Mouse (Mus musculus) cerebellum, adult 2 months (tissue): ENCODE results near the gene Smo. TPM values are rescaled to one million over a fixed set of nuclear protein-coding genes. Genes with fewer than 3 reads are reported as not detected.

ENCODE experiments used
- DNase-seq, 2 experiments: peaks; one replicate each; pipeline ENCODE4 v3.0.0; 2021
- H3K27ac ChIP-seq: fragments of 200-500 bp; 2 replicates; pipeline ENCODE4 v1.5.1; 2012; ENCODE audit warnings: low read length, control low read depth, inconsistent platforms; ENCODE audit not compliant: insufficient read depth
- H3K27me3 ChIP-seq: fragments of 200-500 bp; 2 replicates; pipeline ENCODE4 v1.6.1; 2012; ENCODE audit warnings: inconsistent platforms, mild to moderate bottlenecking, low read length, moderate library complexity; ENCODE audit not compliant: control insufficient read depth, insufficient read depth
- H3K4me1 ChIP-seq: fragments of 200-500 bp; 2 replicates; pipeline ENCODE4 v1.6.1; 2011; ENCODE audit warnings: low read length; ENCODE audit not compliant: control insufficient read depth, insufficient read depth
- H3K4me3 ChIP-seq: fragments of 200-500 bp; replicated peaks from 2 replicates; pipeline ENCODE3; 2011; ENCODE audit warnings: mild to moderate bottlenecking, low read depth, low read length, control low read depth; ENCODE audit not compliant: insufficient read depth
- CTCF ChIP-seq: fragments of 200-500 bp; IDR thresholded peaks from 2 replicates; pipeline ENCODE4 v1.5.1; 2011; ENCODE audit warnings: low read depth, mild to moderate bottlenecking, control low read depth, low read length, moderate library complexity, borderline replicate concordance; ENCODE audit not compliant: insufficient read depth
- POLR2A ChIP-seq: fragments of 200-500 bp; IDR thresholded peaks from 2 replicates; pipeline ENCODE4 v1.6.1; 2011; ENCODE audit warnings: low read length, control low read depth, borderline replicate concordance; ENCODE audit not compliant: insufficient read depth
- WGBS: fragments of 180-500 bp; shearing (Covaris S2); methylation state at CpG from one replicate; pipeline ENCODE4 v1.1.7; 2018; 5-methylcytosine and 5-hydroxymethylcytosine counted together
- polyA plus RNA-seq: library from polyadenylated mRNA; depleted of rRNA; stranded (reverse); fragments of >200 nt; gene quantifications from 2 replicates; pipeline ENCODE4 v1.2.3, GENCODE M21; 2012

Smo gene
- polyA plus RNA-seq, 1 experiment = 12.6 TPM

GRCm38 (mm10) chr6:29761282-29761681 is 26.0 kb downstream of the Smo start:
- H3K27ac ChIP-seq = no peak overlapping the region
- TF ChIP-seq POLR2A (no peak), CTCF (no peak)
- no peaks in the 10 kb centered on the region for H3K4me1 ChIP-seq
- H3K27me3 ChIP-seq = no peaks in the 10 kb centered on the region
- DNase-seq = no peak
- H3K4me3 ChIP-seq = no peak overlapping the region
- WGBS = 91% methylated on average over 4 of the region's 4 CpGs

- TF ChIP-seq POLR2A = no peak
- TF ChIP-seq CTCF = peak; percentile 53; the same call in 1 of the 2 replicates
- DNase-seq = no peak
- H3K27ac ChIP-seq = no peak overlapping the region
- H3K4me1 ChIP-seq = no peaks in the 10 kb centered on the region
- no peaks in the 10 kb centered on the region for H3K27me3 ChIP-seq
- WGBS = 75% methylated on average over 4 of the region's 4 CpGs
- no peak overlapping the region for H3K4me3 ChIP-seq
Observed at GRCm38 (mm10) chr6:29762524-29762923, 27.2 kb downstream of the Smo start.

- Histone ChIP-seq H3K27ac (no peak overlapping the region), H3K4me3 (no peak overlapping the region), H3K27me3 (no peaks in the 10 kb centered on the region), H3K4me1 (peaks cover 2% of the 10 kb centered on the region; the same call in 1 of the 2 replicates)
- 88% methylated on average over 2 of the region's 2 CpGs for WGBS
- TF ChIP-seq POLR2A (no peak), CTCF (no peak)
- no peak for DNase-seq
Observed at GRCm38 (mm10) chr6:29766874-29767273, 31.6 kb downstream of the Smo start.

- Histone ChIP-seq H3K4me3 (peak within 1 kb of the TSS; percentile 98), H3K27me3 (no peaks in the 10 kb centered on the region), H3K27ac (peak within 1 kb of the TSS; percentile 76), H3K4me1 (peaks cover 2% of the 10 kb centered on the region; the same call in 1 of the 2 replicates)
- DNase-seq = peak; percentile 94 to 99
- WGBS = 1% methylated on average over 58 of the region's 61 CpGs
- TF ChIP-seq CTCF (no peak), POLR2A (peak; percentile 73)
Observed at GRCm38 (mm10) chr6:29767813-29768660, 32.7 kb downstream of the Smo start, which contains the start of gene Ahcyl2. Gene Ahcyl2 (plus strand): TSS chr6:29768011.

- H3K4me1 ChIP-seq = peaks cover 2% of the 10 kb centered on the region; the same call in 1 of the 2 replicates
- peak overlapping the region; percentile 98 for H3K4me3 ChIP-seq
- DNase-seq = peak; percentile 47 to 64
- under 1% methylated on average over 50 of the region's 50 CpGs for WGBS
- TF ChIP-seq POLR2A = no peak
- no peak for TF ChIP-seq CTCF
- H3K27ac ChIP-seq = peak overlapping the region; percentile 76
- no peaks in the 10 kb centered on the region for H3K27me3 ChIP-seq
Observed at GRCm38 (mm10) chr6:29768791-29769441, 33.6 kb downstream of the Smo start.

- WGBS = 69% methylated on average over 2 of the region's 2 CpGs
- no peak for DNase-seq
- H3K27ac ChIP-seq = no peak overlapping the region
- TF ChIP-seq POLR2A = no peak
- TF ChIP-seq CTCF = no peak
- no peaks in the 10 kb centered on the region for H3K27me3 ChIP-seq
- H3K4me3 ChIP-seq = no peak overlapping the region
- peaks cover 6% of the 10 kb centered on the region for H3K4me1 ChIP-seq
Observed at GRCm38 (mm10) chr6:29770672-29771321, 35.5 kb downstream of the Smo start.

GRCm38 (mm10) chr6:29772236-29772635 is 36.9 kb downstream of the Smo start:
- TF ChIP-seq CTCF (no peak), POLR2A (no peak)
- Histone ChIP-seq H3K27me3 (no peaks in the 10 kb centered on the region), H3K4me1 (peaks cover 8% of the 10 kb centered on the region), H3K4me3 (no peak overlapping the region), H3K27ac (no peak overlapping the region)
- DNase-seq = no peak
- 83% methylated on average over 3 of the region's 3 CpGs for WGBS
